18 mouse cellular contexts compared by ENCODE assay signal in genomic region chr5:43976821-43977561, GRCm38 (mm10). TPM values are rescaled to one million over a fixed set of nuclear protein-coding genes. Genes with fewer than 3 reads are reported as not detected.
"Had no signal": no experiment of that assay in that cellular context is flagged by ENCODE, and none has a peak within 500 bp of the region (broad histone marks: within the 10 kb centered on the region; RNA-seq: fewer than 3 reads in every experiment).

No protein-coding gene starts in this region.

- DNase-seq: kidney, adult 11 months; layer of hippocampus, postnatal 36 days; liver, embryonic 13.5 days; lung, adult 2 months; lung, postnatal 14 days; lung, postnatal 4 days; thymus, adult 2 months; thymus, postnatal 14 days; thymus, postnatal 4 days had no signal

- H3K4me2 ChIP-seq: intestine, embryonic 15.5 days; liver, embryonic 13.5 days; midbrain, embryonic 12.5 days; midbrain, embryonic 15.5 days; neural tube, embryonic 12.5 days; neural tube, embryonic 15.5 days had no signal

- H3K4me1 ChIP-seq: liver, embryonic 13.5 days; midbrain, embryonic 12.5 days; midbrain, embryonic 15.5 days; neural tube, embryonic 12.5 days; neural tube, embryonic 15.5 days had no signal

- H3K9ac ChIP-seq: intestine, embryonic 15.5 days; liver, embryonic 13.5 days; midbrain, embryonic 12.5 days; midbrain, embryonic 15.5 days; neural tube, embryonic 12.5 days; neural tube, embryonic 15.5 days had no signal

- H3K4me3 ChIP-seq: intestine, embryonic 15.5 days; left cerebral cortex, adult 2 months; liver, embryonic 13.5 days; midbrain, embryonic 12.5 days; midbrain, embryonic 15.5 days; neural tube, embryonic 12.5 days; neural tube, embryonic 15.5 days had no signal

- H3K9me3 ChIP-seq: intestine, embryonic 15.5 days; liver, embryonic 13.5 days; midbrain, embryonic 12.5 days; midbrain, embryonic 15.5 days; neural tube, embryonic 12.5 days; neural tube, embryonic 15.5 days had no signal

- ATAC-seq: intestine, embryonic 15.5 days; midbrain, embryonic 15.5 days had no signal

- H3K27ac ChIP-seq: intestine, embryonic 15.5 days; left cerebral cortex, adult 2 months; liver, embryonic 13.5 days; midbrain, embryonic 12.5 days; midbrain, embryonic 15.5 days; neural tube, embryonic 12.5 days; neural tube, embryonic 15.5 days had no signal

- H3K27me3 ChIP-seq: intestine, embryonic 15.5 days; liver, embryonic 13.5 days; midbrain, embryonic 12.5 days; midbrain, embryonic 15.5 days; neural tube, embryonic 12.5 days; neural tube, embryonic 15.5 days had no signal

- H3K36me3 ChIP-seq: intestine, embryonic 15.5 days; liver, embryonic 13.5 days; midbrain, embryonic 12.5 days; midbrain, embryonic 15.5 days; neural tube, embryonic 12.5 days; neural tube, embryonic 15.5 days had no signal

RNA-seq across cellular contexts. Expression of gene Fgfbp1, which starts 4.6 kb away (rescaled TPM):
- total RNA-seq: liver, adult 2 months; megakaryocyte progenitor cell, adult 5-6 weeks had no signal
- polyA plus RNA-seq: liver, adult 2 months; spleen, adult 2 months had no signal
